Mouse (Mus musculus): ENCODE measurements around the gene Ccdc169.

Ccdc169 gene

GRCm38 (mm10) chr3:55119275-55119898 is 17.8 kb upstream of the Ccdc169 start:
- in situ Hi-C loops (cut with MboI; ENCODE audit: low sequenced_read_pairs), result no loop called here

DNA sequence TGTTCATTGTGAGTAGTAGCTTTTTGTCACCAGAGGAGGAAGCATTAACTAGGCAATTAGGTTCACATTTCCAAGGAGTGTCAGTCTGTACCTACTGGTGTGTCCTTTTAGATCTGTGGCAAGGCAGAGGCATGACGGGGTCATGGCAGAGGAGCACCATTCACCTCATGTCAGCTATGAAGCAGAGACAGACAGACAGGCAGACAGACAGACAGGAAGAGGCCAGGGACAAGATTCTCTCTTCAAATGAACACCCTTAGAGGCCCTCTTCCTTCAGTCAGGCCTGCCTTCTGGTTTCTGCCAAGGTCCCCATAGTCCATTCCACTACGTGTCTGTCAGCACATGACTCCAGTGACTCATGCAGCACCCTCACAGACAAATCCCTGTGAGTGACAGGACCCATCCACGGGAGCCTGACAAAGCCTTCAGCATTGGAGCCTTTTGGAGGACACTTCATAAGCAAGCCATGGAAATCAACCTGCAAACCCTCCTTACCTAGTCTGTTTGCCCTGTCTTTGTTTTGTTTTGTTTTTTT is 14.7 kb upstream of the Ccdc169 start:
- in situ Hi-C loops (cut with MboI; ENCODE audit: low sequenced_read_pairs), result no loop called here

- in situ Hi-C loops (cut with MboI; ENCODE audit: low sequenced_read_pairs), result no loop called here
Observed at GRCm38 (mm10) chr3:55123064-55123463, 14.1 kb upstream of the Ccdc169 start.

- in situ Hi-C loops (cut with MboI; ENCODE audit: low sequenced_read_pairs), result no loop called here
Observed at GRCm38 (mm10) chr3:55129181-55129692, 7.9 kb upstream of the Ccdc169 start.

- in situ Hi-C loops (cut with MboI; ENCODE audit: low sequenced_read_pairs), result no loop called here
Observed at GRCm38 (mm10) chr3:55131576-55132233, 5.4 kb upstream of the Ccdc169 start.

DNA sequence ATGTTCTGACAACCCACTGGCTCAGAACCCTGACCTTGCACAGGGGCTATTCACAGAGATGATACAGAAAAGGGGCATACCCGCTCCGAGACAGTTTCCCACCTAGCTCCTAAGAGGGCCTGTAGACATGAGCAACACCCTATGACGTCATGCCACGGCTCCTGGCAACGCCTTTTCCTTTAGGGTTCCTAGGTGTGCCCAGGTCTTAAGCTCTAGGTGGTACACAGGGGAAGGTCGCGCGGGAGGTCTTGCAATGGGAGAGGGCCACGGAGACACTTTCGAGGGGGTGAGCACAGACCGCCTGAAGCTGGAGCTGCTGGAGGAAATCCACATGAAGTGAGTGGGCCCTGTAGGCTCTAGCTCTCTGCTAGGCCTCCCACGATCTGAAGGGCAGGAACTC is 2.7 kb downstream of the Ccdc169 start:
- in situ Hi-C loops (cut with MboI; ENCODE audit: low sequenced_read_pairs), result no loop called here

DNA sequence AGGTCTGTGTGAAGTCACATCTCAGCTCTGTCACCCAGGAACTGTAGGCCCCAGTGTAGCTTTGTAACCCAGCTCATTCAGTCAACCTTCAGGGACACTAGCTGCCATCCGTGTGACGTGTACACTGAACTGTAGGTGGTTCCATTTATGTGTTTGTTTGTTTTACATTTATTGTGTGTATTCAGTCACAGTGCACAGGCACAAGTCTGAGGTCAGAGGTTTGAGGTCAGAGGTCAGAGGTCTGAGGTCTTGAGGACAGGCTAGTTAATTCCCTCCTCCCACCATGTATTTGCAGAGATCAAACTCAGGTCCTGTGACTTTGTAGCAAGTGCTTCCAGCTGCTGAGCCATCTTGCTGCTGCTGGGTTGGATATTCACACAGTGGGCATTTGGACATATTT is 4.3 kb downstream of the Ccdc169 start:
- in situ Hi-C loops (cut with MboI; ENCODE audit: low sequenced_read_pairs), result no loop called here

GRCm38 (mm10) chr3:55144916-55145315 is 7.8 kb downstream of the Ccdc169 start:
- in situ Hi-C loops (cut with MboI; ENCODE audit: low sequenced_read_pairs), result no loop called here

- in situ Hi-C loops (cut with MboI; ENCODE audit: low sequenced_read_pairs), result no loop called here
Observed at GRCm38 (mm10) chr3:55146441-55146840, 9.3 kb downstream of the Ccdc169 start.

DNA sequence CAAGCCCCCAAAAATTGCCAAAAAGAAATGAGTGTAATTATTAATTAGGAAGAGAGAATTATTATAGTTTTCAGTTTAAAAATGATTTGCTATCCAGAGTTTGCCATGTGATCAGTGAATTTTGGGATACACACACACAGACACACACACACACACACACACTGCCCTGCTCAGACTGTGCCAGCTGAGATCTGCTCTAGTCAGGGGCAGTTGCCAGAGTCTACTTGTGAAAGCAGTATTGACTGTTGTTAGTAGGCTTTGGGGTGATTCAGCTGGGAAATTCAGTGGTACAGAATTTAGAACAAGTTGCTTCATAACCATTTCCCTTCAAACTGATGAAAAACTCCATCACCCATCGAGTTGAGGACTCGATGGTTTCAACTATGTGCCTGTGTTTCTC is 10.0 kb downstream of the Ccdc169 start:
- in situ Hi-C loops (cut with MboI; ENCODE audit: low sequenced_read_pairs), result no loop called here

GRCm38 (mm10) chr3:55148091-55148490 is 11.0 kb downstream of the Ccdc169 start:
- in situ Hi-C loops (cut with MboI; ENCODE audit: low sequenced_read_pairs), result no loop called here

GRCm38 (mm10) chr3:55151656-55152433 is 14.7 kb downstream of the Ccdc169 start:
- in situ Hi-C loops (cut with MboI; ENCODE audit: low sequenced_read_pairs), result no loop called here

- in situ Hi-C loops (cut with MboI; ENCODE audit: low sequenced_read_pairs), result no loop called here
Observed at GRCm38 (mm10) chr3:55152673-55153334, 15.7 kb downstream of the Ccdc169 start.

GRCm38 (mm10) chr3:55154163-55154562 is 17.0 kb downstream of the Ccdc169 start:
- in situ Hi-C loops (cut with MboI; ENCODE audit: low sequenced_read_pairs), result no loop called here

DNA sequence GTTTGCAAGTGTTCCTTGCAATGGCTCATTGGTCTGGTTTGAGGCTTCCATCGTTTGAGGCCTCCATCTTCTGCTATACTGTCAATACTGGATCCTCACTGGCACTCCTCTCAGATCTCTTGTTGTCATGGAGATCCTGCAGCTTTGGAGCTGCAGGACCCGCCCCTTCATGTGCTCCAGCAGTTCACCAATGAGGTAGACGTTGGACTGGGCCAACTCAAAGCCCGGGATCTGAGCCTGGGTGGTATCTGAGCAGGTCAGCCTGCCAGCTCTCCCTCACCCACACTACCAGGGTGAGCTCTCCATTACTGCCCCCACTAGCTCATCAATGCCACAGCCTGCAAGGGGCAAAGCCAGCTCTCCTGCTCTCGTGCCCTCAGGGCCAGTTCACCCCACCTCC is 20.3 kb downstream of the Ccdc169 start:
- in situ Hi-C loops (cut with MboI; ENCODE audit: low sequenced_read_pairs), result no loop called here

GRCm38 (mm10) chr3:55161144-55161543 is 24.0 kb downstream of the Ccdc169 start:
- in situ Hi-C loops (cut with MboI; ENCODE audit: low sequenced_read_pairs), result no loop called here

GRCm38 (mm10) chr3:55163510-55163909 is 26.4 kb downstream of the Ccdc169 start:
- in situ Hi-C loops (cut with MboI; ENCODE audit: low sequenced_read_pairs), result no loop called here

GRCm38 (mm10) chr3:55172478-55172877 is 35.3 kb downstream of the Ccdc169 start:
- in situ Hi-C loops (cut with MboI; ENCODE audit: low sequenced_read_pairs), result no loop called here

DNA sequence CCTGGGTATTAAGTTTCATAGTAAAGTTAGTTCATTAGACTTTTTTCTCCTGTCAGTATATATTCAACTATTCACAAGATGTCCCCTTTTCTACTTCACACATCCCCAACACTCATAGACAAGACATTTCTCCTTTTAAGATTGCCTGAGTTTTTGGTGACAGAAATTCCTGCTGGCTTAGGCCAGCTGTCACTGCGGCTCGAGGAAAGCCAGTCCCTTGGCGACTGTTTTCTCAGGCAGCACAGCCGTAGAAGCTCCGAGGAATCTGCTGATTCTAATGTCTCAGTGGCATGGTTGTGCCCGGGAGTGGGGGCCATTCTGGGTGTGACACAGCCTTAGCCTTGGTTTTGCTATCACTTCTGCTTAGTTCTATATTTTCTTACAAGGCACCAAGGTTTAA is 40.1 kb downstream of the Ccdc169 start:
- in situ Hi-C loops (cut with MboI; ENCODE audit: low sequenced_read_pairs), result no loop called here

DNA sequence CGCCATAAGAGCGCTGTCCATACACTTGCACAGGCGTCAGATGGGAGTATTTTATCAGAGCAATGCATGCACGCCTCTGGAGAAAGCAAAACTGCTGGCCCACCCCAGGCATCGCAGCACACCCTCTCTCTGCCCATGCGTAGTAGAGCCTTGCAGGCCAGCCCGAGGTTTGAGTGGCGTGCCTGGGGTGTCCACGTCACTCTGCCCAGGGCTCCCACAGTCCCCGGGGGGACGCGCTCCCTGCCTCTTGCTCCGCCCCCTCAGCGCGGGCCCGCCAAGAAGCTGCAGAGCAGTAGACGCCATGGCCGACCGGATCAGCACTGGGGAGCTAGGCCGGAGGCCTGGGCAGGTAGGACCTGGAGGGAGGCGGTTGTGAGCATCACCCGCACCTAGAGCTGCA is 44.6 kb downstream of the Ccdc169 start, which contains the start of gene Sohlh2:
Sohlh2 (plus strand) TSS at position 263 of the 400 bp plus-strand sequence.
- in situ Hi-C loops (cut with MboI; ENCODE audit: low sequenced_read_pairs), result no loop called here

DNA sequence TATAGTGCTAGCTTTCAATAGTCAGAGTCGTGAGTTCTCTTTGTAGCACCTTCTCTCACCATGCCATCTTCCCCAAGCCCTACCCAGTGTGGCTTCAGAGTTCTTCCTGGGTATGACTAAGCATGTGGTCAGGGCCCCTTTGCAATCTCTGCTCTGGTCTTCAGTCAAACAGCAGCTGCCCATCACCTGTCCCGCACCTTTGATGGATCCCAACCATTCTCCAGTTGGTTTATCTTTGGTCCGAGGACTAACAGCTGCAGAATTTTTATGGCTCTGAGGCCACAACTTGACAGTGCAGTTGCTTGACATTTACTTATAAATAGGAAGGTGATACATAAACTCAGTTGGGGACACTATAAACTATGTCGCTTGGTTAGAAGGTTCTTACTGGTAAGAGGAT is 54.5 kb downstream of the Ccdc169 start:
- in situ Hi-C loops (cut with MboI; ENCODE audit: low sequenced_read_pairs), result no loop called here
